Mouse (Mus musculus) spleen, adult 2 months (tissue): ENCODE data around the gene Mfsd10.

ENCODE experiments used
- CTCF ChIP-seq: fragments of 200-500 bp; IDR thresholded peaks from 2 replicates; pipeline ENCODE4 v1.5.1; 2011; ENCODE audit warnings: mild to moderate bottlenecking, inconsistent platforms; ENCODE audit not compliant: insufficient read depth, insufficient read length, insufficient replicate concordance; ENCODE audit errors: extremely low read depth
- POLR2A ChIP-seq: fragments of 200-500 bp; IDR thresholded peaks from 2 replicates; pipeline ENCODE4 v1.6.1; 2011; ENCODE audit warnings: low read depth, low read length, inconsistent platforms

DNA sequence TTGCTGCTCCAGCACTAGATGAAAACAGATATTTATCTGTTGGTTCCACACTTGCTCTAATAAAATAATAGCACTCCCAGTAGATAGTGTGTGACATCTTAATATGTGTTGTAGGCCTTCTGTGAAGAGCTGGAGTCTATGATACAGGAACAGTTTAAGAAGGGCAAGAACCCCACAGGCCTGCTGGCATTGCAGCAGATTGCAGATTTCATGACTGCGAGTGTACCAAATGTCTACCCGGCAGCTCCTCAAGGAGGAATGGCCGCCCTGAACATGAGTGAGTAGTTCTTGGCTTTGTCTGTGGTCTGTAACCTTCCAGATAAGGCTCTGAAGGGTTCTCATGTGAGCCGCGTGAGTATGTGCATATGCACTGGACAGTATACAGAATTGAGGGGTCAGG, 32.4 kb downstream of the Mfsd10 start:
- no peak for TF ChIP-seq CTCF
- no peak for TF ChIP-seq POLR2A
